Mouse (Mus musculus) forebrain, embryonic 10.5 days (tissue): Measurements from ENCODE around the gene Muc3. TPM values are rescaled to one million over a fixed set of nuclear protein-coding genes. Genes with fewer than 3 reads are reported as not detected.

Source experiments
- DNase-seq: peaks from one replicate; pipeline ENCODE4 v3.0.0-alpha.2; 2017; ENCODE audit warnings: low spot score; ENCODE audit errors: extremely low spot score
- H3K27ac ChIP-seq: fragments of 300-500 bp; sonication (generic); 2 replicates; pipeline ENCODE4 v1.5.1; 2016; ENCODE audit warnings: mild to moderate bottlenecking
- H3K27me3 ChIP-seq: fragments of 300-500 bp; sonication (generic); 2 replicates; pipeline ENCODE4 v1.6.1; 2016; ENCODE audit warnings: mild to moderate bottlenecking; ENCODE audit not compliant: poor library complexity, severe bottlenecking
- H3K36me3 ChIP-seq: fragments of 300-500 bp; sonication (generic); replicated peaks from 2 replicates; pipeline ENCODE4 v1.6.1; 2016; ENCODE audit warnings: mild to moderate bottlenecking, moderate library complexity
- H3K4me1 ChIP-seq: fragments of 300-500 bp; sonication (generic); 2 replicates; pipeline ENCODE4 v1.6.1; 2016
- H3K4me3 ChIP-seq: fragments of 300-500 bp; sonication (generic); 2 replicates; pipeline ENCODE4 v1.5.1; 2016; ENCODE audit warnings: mild to moderate bottlenecking, moderate library complexity
- H3K9me3 ChIP-seq: fragments of 300-500 bp; sonication (generic); 2 replicates; pipeline ENCODE4 v1.6.1; 2016; ENCODE audit warnings: mild to moderate bottlenecking, moderate library complexity
- WGBS: fragments of 180-500 bp; shearing (Covaris S2); methylation state at CpG from one replicate; pipeline ENCODE4 v1.1.7; 2016; 5-methylcytosine and 5-hydroxymethylcytosine counted together
- polyA plus RNA-seq: library from polyadenylated mRNA; unstranded; fragments of >200 nt; fragmentation: Nextera tagmentation; extraction: Ambion mirVana; gene quantifications from 2 replicates; pipeline ENCODE4 v1.2.1, GENCODE M21; 2016

The Muc3 gene
- polyA plus RNA-seq, 1 experiment from 2014 or later: not detected

GRCm38 (mm10) chr5:137161853-137162252 lies 12.7 kb upstream of the Muc3 start:
- no peak overlapping the region for H3K27ac ChIP-seq
- H3K4me3 ChIP-seq: no peak overlapping the region
- no peaks in the 10 kb centered on the region for H3K4me1 ChIP-seq
- H3K36me3 ChIP-seq: no peaks in the 10 kb centered on the region
- no peak for DNase-seq
- no peaks in the 10 kb centered on the region for H3K27me3 ChIP-seq
- 75% methylated on average over 4 of the region's 4 CpGs for WGBS
- peaks cover 11% of the 10 kb centered on the region for H3K9me3 ChIP-seq

GRCm38 (mm10) chr5:137159461-137159860 lies 10.3 kb upstream of the Muc3 start:
- WGBS: 40% methylated on average over 11 of the region's 11 CpGs
- no peaks in the 10 kb centered on the region for H3K27me3 ChIP-seq
- H3K27ac ChIP-seq: no peak overlapping the region
- DNase-seq: no peak
- no peaks in the 10 kb centered on the region for H3K4me1 ChIP-seq
- no peaks in the 10 kb centered on the region for H3K36me3 ChIP-seq
- no peak overlapping the region for H3K4me3 ChIP-seq
- H3K9me3 ChIP-seq: peaks cover 26% of the 10 kb centered on the region

GRCm38 (mm10) chr5:137153289-137153688 lies 4.2 kb upstream of the Muc3 start:
- no peaks in the 10 kb centered on the region for H3K27me3 ChIP-seq
- DNase-seq: no peak
- no peaks in the 10 kb centered on the region for H3K4me1 ChIP-seq
- WGBS: 89% methylated on average over 5 of the region's 5 CpGs
- H3K36me3 ChIP-seq: no peaks in the 10 kb centered on the region
- no peak overlapping the region for H3K27ac ChIP-seq
- H3K4me3 ChIP-seq: no peak overlapping the region
- H3K9me3 ChIP-seq: peaks cover 41% of the 10 kb centered on the region

GRCm38 (mm10) chr5:137152623-137153022 lies 3.5 kb upstream of the Muc3 start:
- peaks cover 37% of the 10 kb centered on the region for H3K9me3 ChIP-seq
- H3K4me3 ChIP-seq: no peak overlapping the region
- DNase-seq: peak; percentile 21
- H3K4me1 ChIP-seq: no peaks in the 10 kb centered on the region
- no peak overlapping the region for H3K27ac ChIP-seq
- no peaks in the 10 kb centered on the region for H3K36me3 ChIP-seq
- no peaks in the 10 kb centered on the region for H3K27me3 ChIP-seq
- 53% methylated on average over 2 of the region's 2 CpGs for WGBS

- Histone ChIP-seq H3K27ac (no peak overlapping the region), H3K36me3 (no peaks in the 10 kb centered on the region), H3K4me3 (no peak overlapping the region), H3K4me1 (no peaks in the 10 kb centered on the region), H3K9me3 (0 out of 2 replicates have a peak, but pooled peaks cover 4% of the 10 kb centered on the region), H3K27me3 (no peaks in the 10 kb centered on the region)
- 49% methylated on average over 3 of the region's 3 CpGs for WGBS
- no peak for DNase-seq
Observed at GRCm38 (mm10) chr5:137140836-137141235, 8.3 kb downstream of the Muc3 start.

- no peaks in the 10 kb centered on the region for H3K27me3 ChIP-seq
- no peak for DNase-seq
- H3K9me3 ChIP-seq: peaks cover 6% of the 10 kb centered on the region; the same call in 1 of the 2 replicates
- no peaks in the 10 kb centered on the region for H3K4me1 ChIP-seq
- no peak overlapping the region for H3K27ac ChIP-seq
- no peaks in the 10 kb centered on the region for H3K36me3 ChIP-seq
- H3K4me3 ChIP-seq: no peak overlapping the region
- WGBS: 89% methylated on average over 10 of the region's 10 CpGs
Observed at GRCm38 (mm10) chr5:137138977-137139376, 10.1 kb downstream of the Muc3 start.

- no peaks in the 10 kb centered on the region for H3K4me1 ChIP-seq
- peaks cover 3% of the 10 kb centered on the region; the same call in 1 of the 2 replicates for H3K27me3 ChIP-seq
- H3K27ac ChIP-seq: no peak overlapping the region
- no peak overlapping the region for H3K4me3 ChIP-seq
- H3K9me3 ChIP-seq: peaks cover 6% of the 10 kb centered on the region; the same call in 1 of the 2 replicates
- no peak for DNase-seq
- 42% methylated on average over 11 of the region's 11 CpGs for WGBS
- H3K36me3 ChIP-seq: no peaks in the 10 kb centered on the region
Observed at GRCm38 (mm10) chr5:137134959-137135358, 14.2 kb downstream of the Muc3 start.

GRCm38 (mm10) chr5:137131490-137131889 lies 17.6 kb downstream of the Muc3 start:
- no peak overlapping the region for H3K27ac ChIP-seq
- DNase-seq: peak; percentile 54
- WGBS: 4% methylated on average over 3 of the region's 3 CpGs
- peaks cover 7% of the 10 kb centered on the region for H3K4me1 ChIP-seq
- H3K4me3 ChIP-seq: no peak overlapping the region
- no peaks in the 10 kb centered on the region for H3K36me3 ChIP-seq
- H3K9me3 ChIP-seq: peaks cover 3% of the 10 kb centered on the region; the same call in 1 of the 2 replicates
- peaks cover 8% of the 10 kb centered on the region; the same call in 1 of the 2 replicates for H3K27me3 ChIP-seq

- Histone ChIP-seq H3K4me3 (no peak overlapping the region), H3K9me3 (no peaks in the 10 kb centered on the region; the same call in 1 of the 2 replicates), H3K36me3 (no peaks in the 10 kb centered on the region), H3K4me1 (peaks cover 7% of the 10 kb centered on the region), H3K27me3 (peaks cover 8% of the 10 kb centered on the region; the same call in 1 of the 2 replicates), H3K27ac (no peak overlapping the region)
- WGBS: 37% methylated on average over 5 of the region's 5 CpGs
- DNase-seq: no peak
Observed at GRCm38 (mm10) chr5:137129281-137129680, 19.8 kb downstream of the Muc3 start.

GRCm38 (mm10) chr5:137123516-137123915 lies 25.6 kb downstream of the Muc3 start:
- H3K4me1 ChIP-seq: peaks cover 16% of the 10 kb centered on the region
- H3K36me3 ChIP-seq: no peaks in the 10 kb centered on the region
- H3K27me3 ChIP-seq: no peaks in the 10 kb centered on the region; the same call in 1 of the 2 replicates
- H3K4me3 ChIP-seq: no peak overlapping the region
- H3K9me3 ChIP-seq: no peaks in the 10 kb centered on the region
- WGBS: 80% methylated on average over 4 of the region's 4 CpGs
- H3K27ac ChIP-seq: peak overlapping the region; percentile 75
- DNase-seq: no peak

GRCm38 (mm10) chr5:137122686-137123193 lies 26.4 kb downstream of the Muc3 start:
- DNase-seq: peak; percentile 81
- H3K27me3 ChIP-seq: no peaks in the 10 kb centered on the region
- no peaks in the 10 kb centered on the region for H3K9me3 ChIP-seq
- no peak overlapping the region for H3K4me3 ChIP-seq
- peaks cover 16% of the 10 kb centered on the region for H3K4me1 ChIP-seq
- H3K36me3 ChIP-seq: no peaks in the 10 kb centered on the region
- peak overlapping the region; percentile 75 for H3K27ac ChIP-seq
- 11% methylated on average over 14 of the region's 14 CpGs for WGBS

- Histone ChIP-seq H3K9me3 (no peaks in the 10 kb centered on the region), H3K36me3 (no peaks in the 10 kb centered on the region), H3K27ac (0 out of 2 replicates have a peak overlapping the region, but pooled peaks have one; percentile 13), H3K4me3 (no peak overlapping the region), H3K4me1 (peaks cover 19% of the 10 kb centered on the region), H3K27me3 (no peaks in the 10 kb centered on the region)
- DNase-seq: no peak
- 79% methylated on average over 4 of the region's 4 CpGs for WGBS
Observed at GRCm38 (mm10) chr5:137121280-137121679, 27.8 kb downstream of the Muc3 start.

- no peak overlapping the region for H3K4me3 ChIP-seq
- DNase-seq: no peak
- no peak overlapping the region for H3K27ac ChIP-seq
- peaks cover 9% of the 10 kb centered on the region for H3K36me3 ChIP-seq
- peaks cover under 1% of the 10 kb centered on the region; the same call in 1 of the 2 replicates for H3K9me3 ChIP-seq
- 74% methylated on average over 4 of the region's 4 CpGs for WGBS
- peaks cover 36% of the 10 kb centered on the region for H3K4me1 ChIP-seq
- H3K27me3 ChIP-seq: no peaks in the 10 kb centered on the region
Observed at GRCm38 (mm10) chr5:137118878-137119277, 30.2 kb downstream of the Muc3 start.
